Mouse (Mus musculus) heart, adult 2 months (tissue): ENCODE data around the gene Tesk1.

Source experiments
- CTCF ChIP-seq: fragments of 200-600 bp; IDR thresholded peaks from 2 replicates; pipeline ENCODE4 v1.8.1; 2022; ENCODE audit warnings: antibody characterized with exemption, mild to moderate bottlenecking, moderate library complexity
- POLR2A ChIP-seq: fragments of 200-500 bp; IDR thresholded peaks from 2 replicates; pipeline ENCODE4 v1.6.1; 2011; ENCODE audit warnings: mild to moderate bottlenecking, low read depth, low read length, control low read depth; ENCODE audit not compliant: insufficient read depth

GRCm38 (mm10) chr4:43396381-43396780 is 45.4 kb upstream of the Tesk1 start:
- no peak for TF ChIP-seq CTCF
- TF ChIP-seq POLR2A, result no peak
